Mouse (Mus musculus) myocyte (in vitro differentiated cells): ENCODE data around the gene Tmem167b. TPM values are rescaled to one million over a fixed set of nuclear protein-coding genes. Genes with fewer than 3 reads are reported as not detected.
"Not testable (repeated sequence)": the region's sequence is repeated elsewhere in the genome, so short reads cannot be mapped to it uniquely, and the experiment has no call there.

Experiments used
- H3K27me3 ChIP-seq: one replicate; pipeline ENCODE4 v1.6.1; 2011; ENCODE audit not compliant: control insufficient read depth, insufficient read depth, insufficient read length
- H3K36me3 ChIP-seq: one replicate; pipeline ENCODE4 v1.6.1; 2011; ENCODE audit not compliant: control insufficient read depth, insufficient read depth
- H3K4me2 ChIP-seq: one replicate; pipeline ENCODE4 v1.6.1; 2011; ENCODE audit warnings: low read depth, control low read depth
- H3K4me3 ChIP-seq: one replicate; pipeline ENCODE4 v1.5.1; 2011; ENCODE audit warnings: mild to moderate bottlenecking, control low read depth, moderate library complexity
- H3K79me2 ChIP-seq: one replicate; pipeline ENCODE4 v1.6.1; 2011; ENCODE audit not compliant: control insufficient read depth, insufficient read depth
- H3ac ChIP-seq: one replicate; pipeline ENCODE4 v1.6.1; 2011; ENCODE audit not compliant: control insufficient read depth, insufficient read length
- CEBPB ChIP-seq: IDR thresholded peaks from 2 replicates; pipeline ENCODE4 v1.6.1; 2011; ENCODE audit warnings: mild to moderate bottlenecking, moderate library complexity; ENCODE audit not compliant: poor library complexity, insufficient read depth, severe bottlenecking
- E2F4 ChIP-seq: IDR thresholded peaks from one replicate; pipeline ENCODE4 v1.6.1; 2011; ENCODE audit warnings: mild to moderate bottlenecking, control low read depth, moderate library complexity; ENCODE audit not compliant: insufficient read depth
- MAX ChIP-seq: IDR thresholded peaks from one replicate; pipeline ENCODE4 v1.6.1; 2011; ENCODE audit warnings: low read depth, mild to moderate bottlenecking, control low read depth
- MYOD1 ChIP-seq, 3 experiments: IDR thresholded peaks; one replicate each; pipeline ENCODE4 v1.6.1; 2011; ENCODE audit warnings: control low read depth in 2 of 3, low read depth in 2 of 3, mild to moderate bottlenecking in 2 of 3, moderate library complexity in 1 of 3; ENCODE audit not compliant: insufficient read length in 2 of 3, control insufficient read depth in 1 of 3
- MYOG ChIP-seq, 3 experiments: IDR thresholded peaks; one replicate each; pipeline ENCODE4 v1.6.1; 2011; ENCODE audit warnings: control low read depth in 2 of 3, low read depth in 2 of 3, mild to moderate bottlenecking in 2 of 3; ENCODE audit not compliant: insufficient read length in 2 of 3, control insufficient read depth in 1 of 3, insufficient read depth in 1 of 3
- POLR2A ChIP-seq: IDR thresholded peaks from one replicate; pipeline ENCODE4 v1.6.1; 2011; ENCODE audit warnings: low read depth, mild to moderate bottlenecking, control low read depth, moderate library complexity; ENCODE audit not compliant: insufficient read length
- POLR2AphosphoS2 ChIP-seq: IDR thresholded peaks from one replicate; pipeline ENCODE4 v1.6.1; 2011; ENCODE audit warnings: low read depth, control low read depth; ENCODE audit not compliant: insufficient read length
- REST ChIP-seq: IDR thresholded peaks from one replicate; pipeline ENCODE4 v1.6.1; 2011; ENCODE audit warnings: mild to moderate bottlenecking, control low read depth, moderate library complexity; ENCODE audit not compliant: insufficient read depth, insufficient read length
- SRF ChIP-seq: IDR thresholded peaks from one replicate; pipeline ENCODE4 v1.6.1; 2011; ENCODE audit warnings: low read depth; ENCODE audit not compliant: control insufficient read depth, insufficient read length
- TCF12 ChIP-seq: IDR thresholded peaks from one replicate; pipeline ENCODE4 v1.6.1; 2011; ENCODE audit warnings: mild to moderate bottlenecking, control low read depth; ENCODE audit not compliant: poor library complexity, insufficient read depth, severe bottlenecking
- TCF3 ChIP-seq: IDR thresholded peaks from one replicate; pipeline ENCODE4 v1.6.1; 2011; ENCODE audit warnings: low read depth, control low read depth; ENCODE audit not compliant: insufficient read length
- USF1 ChIP-seq: IDR thresholded peaks from one replicate; pipeline ENCODE4 v1.6.1; 2011; ENCODE audit warnings: low read depth, mild to moderate bottlenecking, control low read depth, moderate library complexity
- polyA plus RNA-seq: library from polyadenylated mRNA; unstranded; fragments of >200 nt; fragmentation: generic; extraction: Trizol; gene quantifications from one replicate; pipeline ENCODE4 v1.2.1, GENCODE M21; 2012; ENCODE audit warnings: missing spikeins

Gene Tmem167b
- polyA plus RNA-seq, 1 experiment, result 21.7 TPM

- Histone ChIP-seq H3K4me2 (peak within 1 kb of the TSS; percentile 99), H3K79me2 (peaks cover 17% of the 10 kb centered on the region), H3K4me3 (peak within 1 kb of the TSS; percentile 81), H3K36me3 (no peaks in the 10 kb centered on the region), H3ac (no peak within 1 kb of the TSS), H3K27me3 (peaks cover 6% of the 10 kb centered on the region)
- TF ChIP-seq MYOG (IDR thresholded peaks at IDR 0.05; ENCODE audit: control insufficient read depth in 1 of 3, insufficient read depth in 1 of 3, insufficient read length in 2 of 3, low read depth in 2 of 3) (no peak), REST (peak; percentile 11), MYOD1 (IDR thresholded peaks at IDR 0.05; ENCODE audit: control insufficient read depth in 1 of 3, insufficient read length in 2 of 3, low read depth in 2 of 3) (no peak), POLR2AphosphoS2 (peak; percentile 100), POLR2A (peak; percentile 99), CEBPB (no peak), TCF12 (no peak), USF1 (no peak), MAX (no peak), SRF (peak; percentile 19), TCF3 (no peak), E2F4 (no peak)
Observed at GRCm38 (mm10) chr3:108571443-108572294, 9.4 kb upstream of the Tmem167b start, which contains the start of gene Taf13. TSS of gene Taf13 (plus strand) at chr3:108571698.

GRCm38 (mm10) chr3:108570813-108571212 lies 8.5 kb upstream of the Tmem167b start:
- Histone ChIP-seq H3K36me3 (no peaks in the 10 kb centered on the region), H3K27me3 (peaks cover 14% of the 10 kb centered on the region), H3ac (no peak overlapping the region), H3K79me2 (peaks cover 12% of the 10 kb centered on the region), H3K4me3 (peak overlapping the region; percentile 81), H3K4me2 (peak overlapping the region; percentile 67)
- TF ChIP-seq REST, result no peak
- no peak for TF ChIP-seq E2F4

GRCm38 (mm10) chr3:108569636-108570035 lies 7.4 kb upstream of the Tmem167b start:
- H3K27me3 ChIP-seq, result peaks cover 14% of the 10 kb centered on the region
- not testable (repeated sequence) for H3K36me3 ChIP-seq, H3K4me3 ChIP-seq, H3K4me2 ChIP-seq, H3ac ChIP-seq
- peaks cover 11% of the 10 kb centered on the region for H3K79me2 ChIP-seq

GRCm38 (mm10) chr3:108567990-108568877 lies 6.0 kb upstream of the Tmem167b start:
- no peak overlapping the region for H3K4me3 ChIP-seq
- no peaks in the 10 kb centered on the region for H3K79me2 ChIP-seq
- H3ac ChIP-seq, result no peak overlapping the region
- no peak for TF ChIP-seq MAX
- TF ChIP-seq REST, result no peak
- TF ChIP-seq CEBPB, result no peak
- no peak for TF ChIP-seq POLR2A
- TF ChIP-seq E2F4, result no peak
- TF ChIP-seq TCF3, result no peak
- no peak for TF ChIP-seq SRF
- TF ChIP-seq POLR2AphosphoS2, result no peak
- no peak for TF ChIP-seq MYOD1 (IDR thresholded peaks at IDR 0.05; ENCODE audit: control insufficient read depth in 1 of 3, insufficient read length in 2 of 3, low read depth in 2 of 3)
- TF ChIP-seq USF1, result no peak
- no peak for TF ChIP-seq MYOG (IDR thresholded peaks at IDR 0.05; ENCODE audit: control insufficient read depth in 1 of 3, insufficient read depth in 1 of 3, insufficient read length in 2 of 3, low read depth in 2 of 3)
- no peak for TF ChIP-seq TCF12
- H3K36me3 ChIP-seq, result no peaks in the 10 kb centered on the region
- H3K4me2 ChIP-seq, result peak overlapping the region; percentile 9
- H3K27me3 ChIP-seq, result peaks cover 14% of the 10 kb centered on the region

- Histone ChIP-seq H3K4me3 (peak overlapping the region; percentile 46), H3K4me2 (peak overlapping the region; percentile 97), H3K27me3 (peaks cover 9% of the 10 kb centered on the region), H3K36me3 (peaks cover 7% of the 10 kb centered on the region), H3K79me2 (peaks cover 13% of the 10 kb centered on the region), H3ac (no peak overlapping the region)
- TF ChIP-seq TCF12, result no peak
- TF ChIP-seq POLR2A, result no peak
- no peak for TF ChIP-seq REST
- TF ChIP-seq POLR2AphosphoS2, result no peak
- no peak for TF ChIP-seq SRF
- TF ChIP-seq MYOG (IDR thresholded peaks at IDR 0.05; ENCODE audit: control insufficient read depth in 1 of 3, insufficient read depth in 1 of 3, insufficient read length in 2 of 3, low read depth in 2 of 3), result no peak
Observed at GRCm38 (mm10) chr3:108563309-108563708, 1.0 kb upstream of the Tmem167b start.
